Mouse (Mus musculus) neutrophil, adult 5-6 weeks (primary cell): ENCODE measurements around the gene Cfap58. TPM values are rescaled to one million over a fixed set of nuclear protein-coding genes. Genes with fewer than 3 reads are reported as not detected.

ENCODE experiments used
- ATAC-seq: fragments of 151-379, 151-347 bp; 2 replicates; pipeline ENCODE4 v1.8.0; 2017; ENCODE audit warnings: mild to moderate bottlenecking, moderate TSS enrichment; ENCODE audit not compliant: insufficient number of reproducible peaks, poor library complexity, low FRiP score, severe bottlenecking; ENCODE audit errors: extremely low read depth
- total RNA-seq: library from RNA; stranded (forward); fragments of 200-1000 nt; gene quantifications from 2 replicates; pipeline ENCODE4 v1.2.3, GENCODE M21; 2017

Gene Cfap58
- total RNA-seq, 1 experiment from 2014 or later, result not detected

- ATAC-seq, result no peak
Observed at GRCm38 (mm10) chr19:47950946-47951345, 13.5 kb downstream of the Cfap58 start.

- ATAC-seq, result no peak
Observed at GRCm38 (mm10) chr19:47953169-47953568, 15.7 kb downstream of the Cfap58 start.

- no peak for ATAC-seq
Observed at GRCm38 (mm10) chr19:47958181-47958580, 20.7 kb downstream of the Cfap58 start.

GRCm38 (mm10) chr19:47968993-47969659 is 31.7 kb downstream of the Cfap58 start:
- ATAC-seq, result no peak

- ATAC-seq, result no peak
Observed at GRCm38 (mm10) chr19:47971066-47971465, 33.6 kb downstream of the Cfap58 start.

GRCm38 (mm10) chr19:47978109-47978701 is 40.7 kb downstream of the Cfap58 start:
- no peak for ATAC-seq

- ATAC-seq, result no peak
Observed at GRCm38 (mm10) chr19:47979446-47979845, 42.0 kb downstream of the Cfap58 start.

- ATAC-seq, result no peak
Observed at GRCm38 (mm10) chr19:47980241-47980640, 42.8 kb downstream of the Cfap58 start.

- no peak for ATAC-seq
Observed at GRCm38 (mm10) chr19:47985606-47986213, 48.2 kb downstream of the Cfap58 start.

- ATAC-seq, result no peak
Observed at GRCm38 (mm10) chr19:47987986-47988385, 50.5 kb downstream of the Cfap58 start.

GRCm38 (mm10) chr19:47988456-47988855 is 51.0 kb downstream of the Cfap58 start:
- ATAC-seq, result no peak

GRCm38 (mm10) chr19:47988880-47989574 is 51.6 kb downstream of the Cfap58 start:
- ATAC-seq, result no peak

GRCm38 (mm10) chr19:47989575-47989891 is 52.1 kb downstream of the Cfap58 start:
- ATAC-seq, result no peak

GRCm38 (mm10) chr19:48001240-48001639 is 63.8 kb downstream of the Cfap58 start:
- no peak for ATAC-seq

GRCm38 (mm10) chr19:48001774-48002173 is 64.3 kb downstream of the Cfap58 start:
- no peak for ATAC-seq

GRCm38 (mm10) chr19:48008771-48009413 is 71.4 kb downstream of the Cfap58 start:
- no peak for ATAC-seq

GRCm38 (mm10) chr19:48009586-48010331 is 72.3 kb downstream of the Cfap58 start:
- no peak for ATAC-seq

GRCm38 (mm10) chr19:48020103-48020502 is 82.6 kb downstream of the Cfap58 start:
- no peak for ATAC-seq

- ATAC-seq, result no peak
Observed at GRCm38 (mm10) chr19:48021435-48021834, 84.0 kb downstream of the Cfap58 start.
